Mouse (Mus musculus) fibroblast of lung, adult 2 months (primary cell): ENCODE results near the gene Stx12.
A peak's percentile ranks its signal among the peaks of the same experiment; 100 is the strongest.
"Not testable (repeated sequence)": the region's sequence is repeated elsewhere in the genome, so short reads cannot be mapped to it uniquely, and the experiment has no call there.

ENCODE experiments used
- DNase-seq: peaks from one replicate; pipeline ENCODE4 v3.0.0-alpha.2; 2011; ENCODE audit warnings: low read depth

The Stx12 gene

DNA sequence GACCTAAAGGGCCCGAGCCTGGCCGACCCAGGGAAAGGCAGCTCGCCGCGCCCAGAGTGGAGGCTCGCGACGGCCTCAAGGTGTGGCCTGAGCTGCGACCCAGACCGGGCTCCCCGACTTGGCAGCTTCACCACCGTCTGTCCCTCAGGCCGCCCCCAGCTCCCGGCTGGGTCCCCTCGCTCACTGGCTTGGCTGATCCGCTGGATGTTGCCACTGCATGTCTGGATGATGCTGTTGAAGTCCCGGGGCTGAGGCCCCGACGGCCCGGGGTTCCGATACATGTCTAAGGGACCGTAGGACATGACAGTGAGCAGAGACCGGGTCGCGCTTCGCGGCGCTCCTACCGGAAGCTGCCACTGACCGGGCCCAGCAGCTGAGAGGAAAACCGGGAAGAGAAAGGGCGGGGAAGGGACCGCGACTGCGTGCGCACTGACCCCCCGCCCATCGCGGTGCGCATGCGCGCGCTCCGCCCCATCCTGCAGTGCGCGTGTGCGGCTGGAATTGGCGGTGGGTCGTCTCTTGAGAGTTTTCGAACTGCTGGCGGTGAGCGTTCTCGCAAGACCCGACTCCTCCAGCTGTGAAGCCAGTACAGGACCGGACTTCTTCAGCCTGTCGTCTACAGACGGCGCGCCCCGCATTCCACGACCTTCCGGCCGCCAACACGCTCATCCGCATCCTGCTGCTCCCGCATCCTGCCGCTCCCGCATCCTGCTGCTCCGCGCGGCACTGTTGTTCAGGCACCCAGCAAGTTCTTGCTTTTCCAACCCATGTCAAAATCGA is at the start of gene Stx12:
Gene Stx12 (minus strand): TSS at position 446 of the 780 bp plus-strand sequence.
- peak; percentile 74 for DNase-seq

DNA sequence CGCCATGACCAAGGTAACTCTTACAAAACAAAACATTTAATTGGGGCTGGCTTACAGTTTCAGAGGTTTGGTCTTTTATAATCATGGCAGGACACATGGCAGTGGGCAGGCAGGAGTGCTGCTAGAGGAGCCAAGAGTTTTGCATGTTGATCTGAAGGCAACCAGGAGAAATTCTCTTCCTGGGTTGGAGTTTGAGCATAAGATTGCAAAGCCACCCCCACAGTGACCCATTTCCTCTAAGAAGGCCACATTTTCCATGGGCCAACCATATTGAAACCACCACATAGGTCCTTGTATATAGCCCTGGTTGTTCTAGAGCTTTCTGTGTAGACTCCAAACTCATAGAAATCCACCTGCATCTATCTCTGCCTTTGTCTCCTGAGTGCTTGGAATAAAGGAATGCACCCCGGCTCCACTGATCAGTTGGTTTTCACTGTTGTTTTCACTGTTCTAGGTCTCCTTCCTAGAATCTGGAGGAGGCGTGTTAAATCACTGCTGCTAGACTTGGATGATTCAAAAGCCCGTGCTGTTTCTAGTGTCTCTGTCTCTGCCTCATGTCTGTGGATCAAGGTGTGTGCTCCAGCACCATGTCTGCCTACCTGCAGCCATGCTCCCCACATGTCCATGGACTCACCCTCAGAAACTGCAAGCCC is 48.6 kb upstream of the Stx12 start:
- DNase-seq: no peak

DNA sequence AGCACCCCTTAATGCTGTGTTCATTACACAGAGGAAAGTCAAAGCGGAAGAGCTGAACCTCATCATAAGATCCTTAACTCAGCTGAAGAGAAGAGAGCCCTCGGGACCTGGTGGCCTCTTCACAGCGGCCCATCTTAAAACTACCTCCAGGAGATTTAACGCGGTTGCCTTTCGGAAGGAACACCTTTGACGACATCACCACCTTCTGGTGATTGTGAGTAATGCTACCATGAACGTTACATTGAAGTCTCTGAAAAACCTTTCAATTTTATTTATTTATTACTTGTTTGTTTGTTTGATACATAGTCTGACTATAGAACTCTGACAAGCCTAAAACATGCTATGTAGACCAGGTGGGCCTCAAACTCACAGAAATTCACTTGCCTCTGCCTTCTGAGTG is 46.5 kb upstream of the Stx12 start:
- no peak for DNase-seq

DNA sequence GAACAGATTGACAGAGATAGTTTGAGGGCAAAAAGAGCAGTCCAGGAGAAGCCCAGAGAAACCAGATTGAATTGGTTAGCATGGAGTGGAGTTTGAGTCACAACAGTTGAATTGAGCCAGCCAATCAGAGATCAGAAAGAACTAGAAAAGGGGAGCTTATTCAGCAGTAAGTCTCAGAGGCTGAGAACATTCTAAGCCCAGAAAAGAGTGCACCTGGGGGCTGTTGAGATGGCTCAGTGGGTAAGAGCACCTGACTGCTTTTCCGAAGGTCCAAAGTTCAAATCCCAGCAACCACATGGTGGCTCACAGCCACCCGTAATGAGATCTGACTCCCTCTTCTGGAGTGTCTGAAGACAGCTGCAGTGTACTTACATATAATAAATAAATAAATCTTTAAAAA is 42.2 kb upstream of the Stx12 start:
- not testable (repeated sequence) for DNase-seq

DNA sequence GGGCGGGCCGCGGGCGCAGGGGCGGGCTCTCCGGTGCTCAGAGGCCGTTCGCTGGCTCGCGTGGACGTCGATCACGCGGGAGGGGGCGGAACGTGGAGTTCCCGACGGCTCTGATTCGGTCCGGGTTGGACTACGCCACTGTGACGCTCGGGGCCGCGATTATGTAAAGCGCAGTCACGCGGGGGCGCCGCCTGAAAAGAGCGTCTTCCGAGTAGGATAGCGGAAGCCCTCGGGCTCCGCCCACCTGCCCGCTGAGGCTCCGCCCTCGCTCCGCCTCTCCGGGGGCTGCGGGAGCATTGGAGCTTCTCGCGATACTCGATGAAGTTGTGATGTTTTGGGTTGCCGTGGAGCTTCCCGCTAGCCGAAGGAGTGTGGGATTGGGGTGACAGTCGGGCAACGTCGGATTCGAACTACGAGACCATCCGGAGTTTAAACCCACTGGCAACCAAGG is 38.3 kb upstream of the Stx12 start, which contains the start of gene Fam76a:
Gene Fam76a (minus strand): TSS at position 1 of the 451 bp plus-strand sequence.
- peak; percentile 100 for DNase-seq

DNA sequence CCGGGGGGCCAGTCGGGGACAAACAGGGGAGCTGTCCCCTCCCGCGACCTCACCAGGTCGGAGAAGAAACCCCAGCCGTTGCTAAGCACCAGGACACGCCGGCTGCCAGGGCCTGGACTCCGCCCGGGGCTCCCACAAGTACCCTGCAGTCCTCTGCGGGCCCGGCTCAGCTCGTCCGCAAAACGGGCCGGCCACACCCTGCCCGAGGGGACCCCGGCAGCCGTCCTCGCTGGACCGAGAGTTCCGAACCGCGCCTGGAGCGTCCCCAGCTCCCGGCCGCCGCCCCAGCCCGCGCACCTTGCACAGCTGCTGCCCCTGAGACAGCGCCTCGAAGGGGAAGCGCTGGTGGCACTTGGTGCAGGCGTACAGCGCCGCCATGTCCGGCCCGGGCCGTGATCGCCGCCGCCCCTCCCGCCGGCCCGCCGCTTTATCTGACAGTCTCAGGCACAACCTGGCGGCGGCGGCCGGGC is 37.8 kb upstream of the Stx12 start:
- no peak for DNase-seq

DNA sequence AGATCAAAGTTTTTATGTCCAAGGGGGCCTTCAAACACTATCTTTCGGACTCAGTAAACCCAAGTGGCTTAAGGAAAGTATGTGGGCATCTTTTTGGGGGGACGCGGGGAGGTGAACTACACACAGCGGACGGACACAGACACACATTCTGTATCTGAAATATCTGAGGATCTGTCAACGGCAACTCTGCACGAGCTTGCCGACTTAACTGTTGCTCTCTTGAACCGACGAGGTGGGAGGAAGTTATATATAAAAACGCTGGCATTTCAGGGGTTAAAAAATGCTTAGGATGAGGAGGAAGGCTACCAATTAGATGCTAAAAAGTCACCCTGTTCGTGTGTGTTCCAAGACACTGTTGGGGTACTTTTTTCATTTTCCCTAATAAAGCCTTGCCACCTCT is 37.2 kb upstream of the Stx12 start:
- no peak for DNase-seq

DNA sequence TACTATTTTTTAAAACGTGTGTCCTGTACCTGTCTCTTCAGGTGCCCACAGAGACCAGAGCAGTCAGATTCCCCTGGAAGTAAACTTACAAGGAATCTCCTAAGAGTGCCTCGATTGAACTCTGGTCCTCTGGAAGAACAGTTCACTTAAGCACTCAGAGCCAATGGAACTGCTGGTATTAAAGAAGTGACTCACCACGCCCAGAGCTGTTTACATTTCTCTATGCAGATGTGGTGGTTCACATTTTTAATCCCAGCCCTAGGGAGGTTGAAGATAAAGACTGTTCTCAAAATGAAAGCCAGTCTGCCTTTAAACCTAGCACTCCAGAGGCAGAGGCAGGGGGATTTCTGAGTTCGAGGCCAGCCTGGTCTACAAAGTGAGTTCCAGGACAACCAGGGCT is 35.9 kb upstream of the Stx12 start:
- DNase-seq: no peak

DNA sequence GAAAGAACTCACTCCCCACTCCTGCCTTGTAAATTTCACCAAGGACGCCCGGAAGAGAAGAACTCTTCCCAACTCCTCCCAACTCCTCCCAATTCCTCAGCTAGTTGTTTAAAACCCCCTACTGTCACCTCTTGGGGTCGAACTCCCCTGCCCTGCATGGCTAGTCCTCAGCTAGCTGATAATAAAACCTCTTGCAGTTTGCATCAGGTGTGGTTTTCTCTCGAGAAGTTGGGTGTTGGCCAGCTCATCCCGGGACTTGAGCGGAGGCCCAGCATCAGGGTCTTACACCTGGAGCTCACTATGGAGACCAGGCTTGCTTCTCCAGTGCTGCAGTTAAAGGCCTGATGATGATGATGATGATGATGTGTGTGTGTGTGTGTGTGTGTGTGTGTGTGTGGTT is 34.2 kb upstream of the Stx12 start:
- DNase-seq: not testable (repeated sequence)

DNA sequence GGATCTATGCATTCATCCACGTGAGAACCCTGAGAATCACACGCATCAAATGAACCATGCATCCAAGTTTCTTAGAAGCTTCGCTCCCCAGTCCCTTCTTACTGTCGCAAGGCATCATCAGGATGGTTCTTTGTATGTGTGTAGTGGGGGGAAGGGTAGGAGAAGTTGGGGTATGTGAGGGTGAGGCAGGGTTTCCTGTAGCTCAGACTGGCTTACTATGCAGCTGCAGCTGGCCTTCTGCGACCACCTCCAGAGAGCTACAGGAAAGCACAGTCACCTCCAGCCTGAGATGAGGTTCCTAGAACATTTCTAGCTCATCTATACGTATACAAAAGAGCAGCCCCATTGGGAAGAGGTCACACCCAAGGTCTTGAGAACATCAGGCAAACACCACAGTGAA is 27.8 kb upstream of the Stx12 start:
- no peak for DNase-seq

DNA sequence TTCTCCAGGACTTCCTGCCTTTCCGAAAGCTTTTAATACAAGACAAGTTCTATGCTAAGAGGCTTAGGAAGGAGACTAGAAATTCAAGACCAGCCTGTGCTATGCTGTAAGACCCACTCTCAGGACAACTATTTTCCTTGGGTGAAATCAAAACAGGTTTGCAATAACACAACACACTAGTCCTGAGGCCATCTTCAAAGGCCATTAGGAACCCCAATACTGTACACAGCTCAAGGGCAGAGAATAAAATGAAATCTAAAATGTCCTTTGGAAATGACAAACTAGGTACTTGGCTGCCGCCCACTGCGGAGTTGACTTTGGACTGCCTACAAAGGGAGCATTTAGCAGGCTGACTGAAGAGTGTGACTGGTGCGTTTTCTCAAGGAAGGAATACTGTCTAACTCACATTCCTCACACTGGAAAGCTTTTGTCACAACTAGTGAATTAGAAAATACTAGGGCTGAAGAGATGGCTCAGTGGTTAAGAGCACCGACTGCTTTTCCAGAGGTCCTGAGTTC is 21.6 kb upstream of the Stx12 start:
- DNase-seq: no peak

DNA sequence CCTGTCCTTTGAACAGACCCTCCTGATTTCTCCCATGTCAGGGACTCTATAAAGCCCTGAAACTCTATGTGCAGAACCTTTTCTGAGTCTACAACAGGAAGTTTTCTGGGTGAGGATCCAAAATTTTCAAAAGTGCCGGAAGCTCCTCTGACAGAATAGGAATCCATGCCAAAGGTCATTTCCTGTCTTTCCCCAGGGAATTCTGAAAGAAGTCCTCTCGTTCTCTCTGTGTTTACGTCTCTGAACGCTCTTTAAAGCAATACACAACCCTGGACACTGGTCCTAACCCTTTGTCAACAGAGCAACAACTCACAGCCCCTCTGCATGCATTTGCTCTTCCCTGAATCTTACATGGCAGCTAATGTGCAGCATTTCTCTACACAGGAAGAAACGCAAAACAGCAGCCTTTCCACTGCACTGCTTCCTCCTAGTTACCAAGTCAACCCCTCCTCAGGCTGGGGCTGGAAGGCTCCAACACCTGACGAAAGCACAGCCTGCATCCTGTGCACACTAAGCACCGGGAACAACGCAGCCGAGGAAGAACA is 20.5 kb upstream of the Stx12 start:
- no peak for DNase-seq

DNA sequence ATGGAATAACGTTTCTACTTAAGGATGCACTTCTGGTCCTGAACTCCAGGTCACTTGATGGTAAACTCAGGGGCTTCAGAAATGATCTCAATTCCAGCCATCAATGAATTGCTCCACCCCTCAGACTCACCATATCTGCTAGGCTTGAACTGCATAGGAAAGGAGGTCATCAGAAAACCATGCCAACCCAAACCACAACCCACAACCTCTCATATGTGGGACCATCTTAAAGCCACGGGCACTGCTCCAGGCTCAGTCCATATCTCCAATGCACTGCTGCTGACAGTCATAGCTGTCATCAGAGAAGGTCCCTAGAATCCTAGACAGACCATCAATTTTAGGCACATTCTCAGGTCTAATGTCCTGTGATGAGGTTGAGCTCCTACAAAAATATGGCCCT is 19.8 kb upstream of the Stx12 start:
- no peak for DNase-seq

DNA sequence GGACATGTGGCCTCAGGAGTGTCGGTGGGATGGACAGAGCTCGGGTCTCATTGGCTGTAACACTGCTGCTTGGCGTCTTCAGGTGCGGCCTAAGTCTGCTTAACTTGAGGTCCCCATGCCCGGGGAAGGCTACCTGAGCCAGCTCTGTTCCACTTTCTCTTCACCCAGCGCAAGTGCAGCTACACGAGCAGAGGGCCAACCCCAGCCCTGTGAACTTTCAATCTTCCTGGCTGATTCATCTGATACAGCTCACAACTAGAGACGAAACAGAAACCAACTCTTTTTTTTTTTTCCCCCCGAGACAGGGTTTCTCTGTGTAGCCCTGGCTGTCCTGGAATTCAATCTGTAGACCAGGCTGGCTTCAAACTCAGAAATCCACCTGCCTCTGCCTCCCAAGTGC is 13.9 kb upstream of the Stx12 start:
- no peak for DNase-seq

DNA sequence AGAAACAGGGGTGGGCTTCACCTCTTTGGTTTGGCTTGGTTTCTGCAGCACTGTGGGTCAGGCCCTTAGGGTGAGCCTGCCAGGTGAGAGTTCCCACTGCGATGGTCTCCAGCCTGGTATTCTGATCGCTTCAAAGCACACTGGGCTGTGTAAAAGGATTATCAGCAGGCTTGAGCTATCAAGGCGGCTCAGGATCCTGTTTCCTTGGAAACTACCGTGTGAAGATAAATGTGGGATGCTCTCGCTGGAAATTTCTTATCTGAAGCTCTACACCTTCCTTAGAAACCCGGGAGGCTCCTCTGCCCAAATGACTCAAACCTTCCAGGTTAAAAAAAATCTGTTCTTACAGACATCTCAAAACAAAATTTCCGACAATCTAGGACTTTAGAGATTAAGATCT is 10.1 kb upstream of the Stx12 start:
- no peak for DNase-seq

DNA sequence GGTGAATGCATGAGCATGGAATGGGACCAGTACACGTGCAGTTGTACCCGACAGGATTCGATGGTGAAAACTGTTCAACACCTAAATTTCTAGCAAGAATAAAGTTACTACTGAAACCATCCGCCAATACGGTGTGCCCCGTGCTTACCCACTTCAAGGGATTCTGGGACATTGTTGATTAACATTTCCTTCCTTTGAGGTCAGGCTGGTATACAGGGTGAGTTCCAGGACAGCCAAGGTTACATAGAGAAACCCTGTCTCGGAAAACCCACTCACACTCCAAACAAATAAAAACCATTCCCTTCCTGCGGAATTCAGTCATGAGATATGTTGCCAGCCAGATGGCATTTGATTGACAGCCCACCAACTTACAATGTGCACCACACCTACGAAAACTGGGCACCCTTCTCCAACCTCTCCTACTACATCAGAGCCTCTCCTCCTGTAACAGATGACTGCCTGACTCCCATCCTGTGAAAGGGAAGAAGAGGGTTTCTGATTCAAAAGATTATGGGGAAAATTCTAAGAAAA is 600 bp upstream of the Stx12 start:
- peak; percentile 13 for DNase-seq

DNA sequence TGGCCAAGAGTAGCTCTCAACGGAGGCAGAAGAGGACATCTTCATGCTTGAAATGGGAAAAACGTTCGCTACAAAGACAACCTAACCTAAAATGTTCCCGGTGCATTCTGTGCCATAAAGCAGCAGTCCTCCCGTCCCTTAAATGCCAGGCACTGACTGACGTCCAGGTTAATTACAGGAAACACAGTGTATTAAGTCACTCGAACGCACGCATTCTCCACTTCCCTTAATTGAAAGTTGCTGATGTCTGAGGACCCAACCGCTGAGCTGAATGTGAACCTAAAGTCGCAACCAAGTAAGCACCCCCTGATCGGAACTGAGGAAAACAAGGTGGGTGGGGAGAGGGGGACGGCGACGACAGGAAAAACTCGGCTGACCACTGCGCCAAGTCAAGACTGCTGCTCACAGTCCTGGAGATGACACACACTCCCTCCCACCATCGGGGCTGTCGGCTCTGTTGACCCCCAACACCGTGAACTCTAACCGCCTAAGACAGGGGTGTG is 697 bp downstream of the Stx12 start:
- no peak for DNase-seq

DNA sequence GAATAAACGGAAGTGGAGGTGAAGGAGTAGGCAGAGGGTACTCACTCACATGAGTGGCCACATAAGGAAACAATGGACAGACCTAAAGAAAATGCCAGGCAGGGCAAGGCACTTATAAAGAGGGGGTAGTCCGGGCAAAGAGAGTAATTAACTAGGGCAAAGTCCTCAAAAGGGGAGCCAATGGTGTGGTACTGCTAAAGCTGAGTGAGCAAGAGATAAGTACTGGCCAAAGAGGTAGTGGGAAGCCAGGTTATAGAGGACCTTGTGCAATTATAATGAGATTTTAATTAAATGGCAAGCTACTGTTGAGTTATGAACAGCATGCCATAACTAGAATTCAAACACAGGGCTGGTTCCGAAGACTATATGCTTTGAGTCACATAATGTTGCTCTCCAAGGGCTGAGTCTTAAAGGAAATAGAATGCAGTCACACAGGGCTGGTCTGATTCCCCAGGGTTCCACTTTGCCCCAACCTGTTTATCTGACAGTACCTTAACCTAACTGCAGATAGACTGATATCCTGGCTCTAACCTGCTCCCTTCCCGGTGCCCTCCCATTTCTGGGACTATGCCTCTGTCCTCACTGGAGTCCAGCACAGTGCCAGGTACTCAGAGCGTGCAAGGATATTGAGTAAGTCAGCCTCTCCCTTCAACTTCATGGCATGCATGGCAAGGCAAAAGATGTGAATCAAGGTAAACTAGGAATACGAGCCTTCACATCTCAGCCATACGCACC is 9.8 kb downstream of the Stx12 start:
- DNase-seq: no peak

DNA sequence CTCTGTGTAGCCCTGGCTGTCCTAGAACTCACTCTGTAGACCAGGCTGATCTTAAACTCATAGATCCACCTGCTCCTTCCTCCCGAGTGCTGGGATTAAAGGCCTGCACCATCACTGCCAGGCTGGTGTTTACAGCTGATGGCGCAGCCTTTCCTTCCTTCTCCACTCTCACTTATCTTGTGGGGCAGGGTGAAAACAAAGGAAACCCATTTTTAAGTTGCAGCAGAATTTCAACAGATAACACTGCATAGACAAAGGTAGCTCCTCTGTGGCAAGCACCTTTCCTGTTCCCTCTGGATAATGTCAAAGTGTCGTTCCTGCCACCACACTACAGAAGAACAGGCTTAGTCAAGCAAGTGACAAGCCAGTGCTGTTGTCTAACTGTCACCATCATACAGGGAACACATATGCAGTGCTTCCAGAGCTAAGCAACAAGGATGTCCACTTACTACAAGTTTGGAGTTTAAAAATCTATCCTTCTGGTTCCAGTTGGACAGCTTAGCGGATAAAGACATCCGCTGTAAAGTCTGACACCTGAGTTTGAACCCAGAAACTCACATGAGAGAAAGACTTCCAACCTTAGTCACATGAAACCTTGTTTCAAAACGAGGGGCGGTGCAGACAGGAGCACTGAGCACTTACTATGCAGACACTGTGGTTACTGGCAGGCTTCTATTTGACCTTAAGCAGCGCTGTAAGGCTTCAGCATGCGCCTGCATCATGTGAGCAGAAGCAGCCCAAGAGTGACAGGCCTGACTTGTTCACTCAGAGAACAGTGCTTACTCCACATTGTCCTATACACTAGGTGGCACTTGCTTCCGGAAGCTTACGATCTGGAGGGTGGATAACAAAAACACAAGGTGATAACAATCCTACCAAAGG is 10.6 kb downstream of the Stx12 start:
- DNase-seq: no peak

DNA sequence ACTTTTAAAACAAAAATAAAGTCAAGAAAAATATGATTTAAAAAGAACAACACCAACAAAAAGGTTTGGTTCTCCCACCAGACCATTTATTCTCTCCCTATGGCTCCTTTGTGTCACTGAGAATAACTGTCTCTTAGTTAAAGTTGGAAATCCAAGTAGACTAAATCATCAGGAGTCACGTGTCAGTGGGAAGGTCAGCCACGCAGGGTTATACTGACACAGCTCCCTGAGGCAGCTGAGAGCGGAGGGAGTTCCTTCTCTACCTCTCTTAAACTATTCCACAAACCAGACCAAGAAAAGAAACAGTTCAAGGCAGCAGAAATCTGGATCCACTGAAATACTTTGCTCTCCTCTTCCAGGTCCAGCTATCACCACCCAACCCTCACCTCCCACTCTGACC is 13.2 kb downstream of the Stx12 start:
- no peak for DNase-seq

DNA sequence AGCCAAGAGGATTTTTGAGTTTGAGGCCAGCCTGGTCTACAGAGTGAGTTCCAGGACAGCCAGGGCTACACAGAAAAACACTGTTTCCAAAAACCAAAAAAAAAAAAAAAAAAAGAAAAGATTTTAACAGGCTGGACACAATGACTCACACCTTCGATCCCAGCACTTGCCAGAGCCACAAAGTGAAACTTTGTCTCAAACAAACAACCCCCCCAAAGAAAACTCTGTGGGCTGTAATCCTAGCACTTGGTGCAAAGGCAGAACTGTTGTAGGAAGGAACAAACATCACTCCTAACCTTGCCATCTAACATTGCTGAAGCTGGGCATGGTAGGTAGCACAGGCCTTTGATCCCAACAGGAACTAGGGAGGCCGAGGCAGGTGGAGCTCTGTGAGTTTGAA is 19.5 kb downstream of the Stx12 start:
- no peak for DNase-seq
